Mouse (Mus musculus): ENCODE measurements around the gene Myh14. TPM values are rescaled to one million over a fixed set of nuclear protein-coding genes. Genes with fewer than 3 reads are reported as not detected.

Myh14 gene
- polyA plus RNA-seq, 1 experiment from 2014 or later, result 4.3 TPM

DNA sequence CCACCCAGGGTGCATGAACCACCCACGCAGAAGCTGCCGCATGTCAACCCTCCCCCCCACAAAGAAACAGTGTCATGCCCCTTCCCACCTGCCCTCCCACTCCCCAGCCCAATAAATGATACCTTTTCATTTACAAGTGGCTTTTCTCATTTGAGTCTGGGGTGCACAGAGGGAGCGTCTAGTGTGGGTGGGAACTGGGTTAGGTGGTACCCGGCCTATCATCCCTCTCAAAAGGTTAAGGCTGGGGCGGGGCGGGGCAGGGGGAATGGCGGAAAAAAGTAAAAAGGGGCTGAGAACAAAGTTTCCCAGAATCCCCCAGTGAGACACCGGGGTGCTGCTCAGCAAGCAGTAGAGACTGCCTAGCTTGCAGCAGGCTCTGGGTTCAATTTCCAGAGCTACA is 66.0 kb downstream of the Myh14 start:
- under 1% methylated on average over 8 of the region's 8 CpGs for WGBS
- H3K27ac ChIP-seq (replicated peaks), result peak overlapping the region; percentile 76

GRCm38 (mm10) chr7:44604139-44604606 is 66.5 kb downstream of the Myh14 start:
- Histone ChIP-seq H3K27me3 (replicated peaks; ENCODE audit: low read depth, poor library complexity, severe bottlenecking) (peaks cover 89% of the 10 kb centered on the region), H3K27ac (replicated peaks) (peak overlapping the region; percentile 76)

More for the DNA sequence above, 66.0 kb downstream of the Myh14 start:
- H3K4me1 ChIP-seq, result peaks cover 55% of the 10 kb centered on the region
- DNase-seq (ENCODE audit: low spot score), result no peak
- no peaks in the 10 kb centered on the region for H3K36me3 ChIP-seq (replicated peaks)
- peaks cover 88% of the 10 kb centered on the region for H3K27me3 ChIP-seq (replicated peaks; ENCODE audit: low read depth, poor library complexity, severe bottlenecking)
- H3K9me3 ChIP-seq, result no peaks in the 10 kb centered on the region
- H3K4me3 ChIP-seq, result peak overlapping the region; percentile 51

GRCm38 (mm10) chr7:44603186-44603855 is 67.3 kb downstream of the Myh14 start:
- H3K27me3 ChIP-seq (replicated peaks; ENCODE audit: low read depth, poor library complexity, severe bottlenecking), result peaks cover 80% of the 10 kb centered on the region

More at GRCm38 (mm10) chr7:44604139-44604606, 66.5 kb downstream of the Myh14 start:
- peaks cover 55% of the 10 kb centered on the region for H3K4me1 ChIP-seq
- no peaks in the 10 kb centered on the region for H3K9me3 ChIP-seq
- H3K36me3 ChIP-seq (replicated peaks), result no peaks in the 10 kb centered on the region
- DNase-seq (ENCODE audit: low spot score), result peak; percentile 94
- H3K4me3 ChIP-seq, result peak overlapping the region; percentile 51
- WGBS, result under 1% methylated on average over 25 of the region's 25 CpGs

DNA sequence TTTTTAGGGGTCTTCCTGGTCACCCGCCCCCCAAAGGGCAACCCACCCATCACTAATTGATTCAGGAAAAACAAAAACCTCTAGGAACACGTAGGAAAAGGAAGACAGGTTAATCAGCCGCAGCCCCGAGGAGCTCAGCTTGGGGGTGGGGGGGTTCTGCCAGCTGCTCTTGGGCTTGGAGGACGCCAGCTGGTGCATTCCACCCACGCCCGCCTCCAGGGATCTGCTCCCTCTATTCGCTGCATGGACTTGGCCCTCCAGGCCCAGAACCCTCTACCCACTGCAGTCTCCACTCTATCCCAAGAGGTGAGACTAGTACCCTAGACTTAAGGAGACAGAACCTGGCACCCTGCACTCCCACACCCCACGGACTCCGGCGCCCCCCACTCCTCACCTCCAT is 68.2 kb downstream of the Myh14 start:
- 15% methylated on average over 11 of the region's 11 CpGs for WGBS
- H3K27me3 ChIP-seq (replicated peaks; ENCODE audit: low read depth, poor library complexity, severe bottlenecking), result peaks cover 72% of the 10 kb centered on the region
- peak; percentile 46 for DNase-seq (ENCODE audit: low spot score)
- H3K4me3 ChIP-seq, result peak overlapping the region; percentile 51; the same call in 1 of the 2 replicates
- H3K4me1 ChIP-seq, result peaks cover 60% of the 10 kb centered on the region
- H3K36me3 ChIP-seq (replicated peaks), result no peaks in the 10 kb centered on the region
- no peak overlapping the region; the same call in 1 of the 2 replicates for H3K27ac ChIP-seq (replicated peaks)
- no peaks in the 10 kb centered on the region for H3K9me3 ChIP-seq

More at GRCm38 (mm10) chr7:44603186-44603855, 67.3 kb downstream of the Myh14 start:
- Histone ChIP-seq H3K4me3 (peak overlapping the region; percentile 51), H3K27ac (replicated peaks) (peak overlapping the region; percentile 76), H3K36me3 (replicated peaks) (no peaks in the 10 kb centered on the region), H3K4me1 (peaks cover 56% of the 10 kb centered on the region), H3K9me3 (no peaks in the 10 kb centered on the region)
- WGBS, result 3% methylated on average over 20 of the region's 20 CpGs
- peak; percentile 42 for DNase-seq (ENCODE audit: low spot score)

DNA sequence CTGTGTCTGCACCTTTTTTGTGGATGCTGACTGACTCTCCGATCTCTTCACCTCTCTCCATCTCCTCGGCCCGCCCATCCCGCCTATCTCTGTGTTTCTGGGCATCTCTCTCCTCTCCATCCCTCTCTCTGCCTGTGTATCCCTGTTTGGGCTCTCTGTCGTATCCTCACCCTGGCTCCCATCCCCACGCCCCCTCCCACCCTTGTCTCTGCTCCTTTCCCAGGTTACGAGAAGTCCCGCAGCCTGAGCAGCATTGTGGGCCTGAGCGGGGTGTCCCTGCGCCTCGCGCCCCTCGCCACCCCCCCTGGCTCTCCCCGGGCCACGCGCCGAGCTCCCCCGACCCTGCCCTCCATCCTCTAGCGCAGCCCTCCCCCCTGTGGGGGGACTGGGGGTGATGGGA is 69.0 kb downstream of the Myh14 start:
- Histone ChIP-seq H3K27me3 (replicated peaks; ENCODE audit: low read depth, poor library complexity, severe bottlenecking) (peaks cover 64% of the 10 kb centered on the region), H3K27ac (replicated peaks) (peak overlapping the region; percentile 66), H3K36me3 (replicated peaks) (no peaks in the 10 kb centered on the region), H3K9me3 (no peaks in the 10 kb centered on the region), H3K4me3 (peak overlapping the region; percentile 51; the same call in 1 of the 2 replicates), H3K4me1 (peaks cover 65% of the 10 kb centered on the region)
- WGBS, result 18% methylated on average over 19 of the region's 19 CpGs
- no peak for DNase-seq (ENCODE audit: low spot score)

GRCm38 (mm10) chr7:44600691-44601262 is 69.9 kb downstream of the Myh14 start:
- Histone ChIP-seq H3K27ac (replicated peaks) (no peak overlapping the region), H3K4me1 (peaks cover 57% of the 10 kb centered on the region), H3K4me3 (no peak overlapping the region), H3K27me3 (replicated peaks; ENCODE audit: low read depth, poor library complexity, severe bottlenecking) (peaks cover 56% of the 10 kb centered on the region), H3K9me3 (no peaks in the 10 kb centered on the region), H3K36me3 (replicated peaks) (peaks cover 6% of the 10 kb centered on the region)
- DNase-seq (ENCODE audit: low spot score), result no peak
- 81% methylated on average over 10 of the region's 10 CpGs for WGBS

DNA sequence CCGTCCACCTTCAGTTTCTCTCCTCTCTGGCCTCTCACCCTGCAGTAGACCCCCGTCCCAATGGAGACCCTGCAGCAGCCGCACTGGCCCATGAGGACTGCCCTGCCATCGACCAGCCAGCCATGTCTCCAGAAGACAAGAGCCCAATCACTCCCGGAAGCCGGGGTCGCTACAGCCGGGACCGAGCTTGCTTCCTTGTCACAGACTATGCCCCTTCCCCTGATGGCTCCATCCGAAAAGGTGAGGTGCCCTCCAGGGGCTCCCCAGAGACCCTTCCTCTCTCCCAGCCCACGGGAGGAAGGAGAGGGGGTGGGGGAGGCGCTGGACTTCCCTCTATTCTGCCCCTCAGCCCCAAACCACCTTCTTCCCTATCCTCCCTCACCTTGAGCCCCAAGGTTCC is 72.3 kb downstream of the Myh14 start:
- DNase-seq (ENCODE audit: low spot score), result no peak
- Histone ChIP-seq H3K4me1 (peaks cover 48% of the 10 kb centered on the region), H3K36me3 (replicated peaks) (peaks cover 8% of the 10 kb centered on the region), H3K4me3 (no peak overlapping the region), H3K27me3 (replicated peaks; ENCODE audit: low read depth, poor library complexity, severe bottlenecking) (peaks cover 47% of the 10 kb centered on the region), H3K9me3 (no peaks in the 10 kb centered on the region), H3K27ac (replicated peaks) (no peak overlapping the region)
- WGBS, result 75% methylated on average over 12 of the region's 12 CpGs

- no peak for DNase-seq (ENCODE audit: low spot score)
- WGBS, result 87% methylated on average over 4 of the region's 4 CpGs
Observed at GRCm38 (mm10) chr7:44597666-44598065, 73.0 kb downstream of the Myh14 start.

DNA sequence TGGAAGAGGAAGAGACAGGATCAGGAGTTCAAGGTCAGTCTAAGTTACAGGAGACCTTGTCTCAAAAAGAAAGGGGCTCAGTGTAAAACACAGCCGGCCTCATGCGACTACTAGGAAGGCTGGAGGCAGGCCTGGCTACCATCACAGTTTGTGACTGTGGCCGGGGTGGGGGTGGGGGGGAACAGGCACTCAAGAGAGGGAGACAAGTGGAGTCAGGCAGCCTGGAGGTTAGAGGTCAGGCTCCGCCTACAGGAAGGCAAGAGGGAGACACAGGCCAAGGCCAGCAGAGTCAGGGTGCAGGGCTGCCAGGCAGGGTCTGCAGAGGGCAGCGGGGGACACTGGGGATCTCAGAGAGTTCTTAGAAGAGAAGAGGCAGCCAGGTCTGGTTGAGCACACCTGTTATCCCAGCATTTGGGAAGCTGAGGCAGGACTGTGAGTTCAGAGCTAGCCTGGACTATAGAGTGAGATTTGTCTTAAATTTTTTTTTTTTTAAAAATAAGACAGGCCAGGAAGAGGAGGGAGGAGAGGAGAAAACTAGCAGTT is 73.6 kb downstream of the Myh14 start:
- Histone ChIP-seq H3K36me3 (replicated peaks) (peaks cover 8% of the 10 kb centered on the region), H3K9me3 (no peaks in the 10 kb centered on the region), H3K4me3 (no peak overlapping the region), H3K27me3 (replicated peaks; ENCODE audit: low read depth, poor library complexity, severe bottlenecking) (peaks cover 47% of the 10 kb centered on the region), H3K4me1 (peaks cover 48% of the 10 kb centered on the region), H3K27ac (replicated peaks) (no peak overlapping the region)
- no peak for DNase-seq (ENCODE audit: low spot score)
- 47% methylated on average over 5 of the region's 5 CpGs for WGBS

More at GRCm38 (mm10) chr7:44597666-44598065, 73.0 kb downstream of the Myh14 start:
- no peaks in the 10 kb centered on the region for H3K9me3 ChIP-seq
- no peak overlapping the region for H3K27ac ChIP-seq (replicated peaks)
- H3K4me1 ChIP-seq, result peaks cover 48% of the 10 kb centered on the region
- H3K4me3 ChIP-seq, result no peak overlapping the region
- peaks cover 8% of the 10 kb centered on the region for H3K36me3 ChIP-seq (replicated peaks)
- peaks cover 47% of the 10 kb centered on the region for H3K27me3 ChIP-seq (replicated peaks; ENCODE audit: low read depth, poor library complexity, severe bottlenecking)

DNA sequence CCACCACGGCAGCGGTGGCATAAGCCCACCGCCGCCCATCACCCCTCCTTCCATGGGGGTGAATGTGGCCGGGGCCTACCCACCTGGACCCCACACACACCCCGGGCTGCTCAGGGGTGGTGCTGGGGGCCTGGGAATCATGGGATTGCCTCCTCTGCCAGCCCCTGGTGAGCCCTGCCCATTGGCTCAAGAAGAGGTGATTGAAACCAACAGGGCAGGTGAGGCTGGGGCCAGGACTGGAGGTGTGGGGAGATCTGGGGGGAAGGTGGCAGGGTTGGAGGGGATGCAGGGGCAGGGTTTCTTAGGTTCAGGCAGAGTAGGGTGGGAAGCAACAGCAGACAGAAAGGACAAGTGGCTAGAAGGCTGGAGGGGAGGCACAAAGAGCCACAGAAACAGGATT is 74.6 kb downstream of the Myh14 start:
- peaks cover 47% of the 10 kb centered on the region for H3K27me3 ChIP-seq (replicated peaks; ENCODE audit: low read depth, poor library complexity, severe bottlenecking)
- DNase-seq (ENCODE audit: low spot score), result no peak
- no peaks in the 10 kb centered on the region for H3K9me3 ChIP-seq
- no peak overlapping the region for H3K27ac ChIP-seq (replicated peaks)
- H3K36me3 ChIP-seq (replicated peaks), result peaks cover 8% of the 10 kb centered on the region
- H3K4me3 ChIP-seq, result no peak overlapping the region
- 95% methylated on average over 6 of the region's 6 CpGs for WGBS
- peaks cover 50% of the 10 kb centered on the region for H3K4me1 ChIP-seq

DNA sequence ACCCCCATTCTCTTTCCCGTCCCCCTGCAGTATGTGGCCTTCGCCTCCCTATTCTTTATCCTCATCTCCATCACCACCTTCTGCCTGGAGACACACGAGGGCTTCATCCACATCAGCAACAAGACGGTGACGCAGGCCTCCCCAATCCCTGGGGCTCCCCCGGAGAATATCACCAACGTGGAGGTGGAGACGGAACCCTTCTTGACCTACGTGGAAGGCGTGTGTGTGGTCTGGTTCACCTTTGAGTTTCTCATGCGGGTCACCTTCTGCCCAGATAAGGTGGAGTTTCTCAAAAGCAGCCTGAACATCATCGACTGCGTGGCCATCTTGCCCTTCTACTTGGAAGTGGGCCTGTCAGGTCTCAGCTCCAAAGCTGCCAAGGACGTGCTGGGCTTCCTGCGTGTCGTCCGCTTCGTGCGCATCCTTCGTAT is 75.5 kb downstream of the Myh14 start:
- Histone ChIP-seq H3K4me1 (peaks cover 58% of the 10 kb centered on the region), H3K27me3 (replicated peaks; ENCODE audit: low read depth, poor library complexity, severe bottlenecking) (peaks cover 43% of the 10 kb centered on the region), H3K36me3 (replicated peaks) (peaks cover 8% of the 10 kb centered on the region), H3K9me3 (no peaks in the 10 kb centered on the region), H3K27ac (replicated peaks) (no peak overlapping the region), H3K4me3 (no peak overlapping the region)
- WGBS, result 93% methylated on average over 20 of the region's 20 CpGs
- DNase-seq (ENCODE audit: low spot score), result no peak

DNA sequence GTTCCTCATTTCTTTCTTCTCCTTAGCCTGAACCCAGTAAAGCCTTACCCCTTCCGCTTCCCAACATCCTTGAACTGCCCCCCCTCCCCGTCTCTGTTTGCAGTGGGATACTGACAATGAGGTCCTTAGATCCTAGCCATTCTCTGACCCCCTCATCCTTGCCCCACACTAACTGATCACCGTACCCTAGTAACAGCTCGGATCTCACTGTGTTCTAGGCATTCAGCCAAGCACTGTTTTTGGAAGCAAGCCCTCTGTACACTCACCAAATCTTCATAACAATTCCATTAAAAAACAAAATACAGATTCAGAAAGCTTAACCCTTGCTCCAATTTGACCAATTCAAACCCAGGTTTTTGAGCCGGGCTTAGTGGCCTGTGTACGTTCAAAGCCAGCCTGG is 76.4 kb downstream of the Myh14 start:
- DNase-seq (ENCODE audit: low spot score), result no peak
- H3K9me3 ChIP-seq, result no peaks in the 10 kb centered on the region
- H3K4me1 ChIP-seq, result peaks cover 66% of the 10 kb centered on the region
- H3K27ac ChIP-seq (replicated peaks), result no peak overlapping the region
- peaks cover 8% of the 10 kb centered on the region for H3K36me3 ChIP-seq (replicated peaks)
- 70% methylated on average over 6 of the region's 6 CpGs for WGBS
- H3K27me3 ChIP-seq (replicated peaks; ENCODE audit: low read depth, poor library complexity, severe bottlenecking), result peaks cover 43% of the 10 kb centered on the region
- peak overlapping the region; percentile 77; the same call in 1 of the 2 replicates for H3K4me3 ChIP-seq

Measured in embryonic facial prominence, embryonic 10.5 days (tissue).